Mouse (Mus musculus): ENCODE results near the gene Frg2f1.

GRCm38 (mm10) chr4:119490806-119491205 is 48.5 kb downstream of the Frg2f1 start:
- TF ChIP-seq TAL1 (IDR thresholded peaks at IDR 0.05; ENCODE audit: low read length) (no peak), GATA1 (IDR thresholded peaks at IDR 0.05; ENCODE audit: low read length) (no peak)
